Mouse (Mus musculus): ENCODE measurements at regions not wholly inside any gene's neighbourhood (a gene's known extent, or its start where the extent isn't known, plus 50 kb on each side); places are given as distances from the start of the nearest gene placed in this dataset.
A peak's percentile ranks its signal among the peaks of the same experiment; 100 is the strongest.
"Not testable (repeated sequence)": the region's sequence is repeated elsewhere in the genome, so short reads cannot be mapped to it uniquely, and the experiment has no call there.

DNA sequence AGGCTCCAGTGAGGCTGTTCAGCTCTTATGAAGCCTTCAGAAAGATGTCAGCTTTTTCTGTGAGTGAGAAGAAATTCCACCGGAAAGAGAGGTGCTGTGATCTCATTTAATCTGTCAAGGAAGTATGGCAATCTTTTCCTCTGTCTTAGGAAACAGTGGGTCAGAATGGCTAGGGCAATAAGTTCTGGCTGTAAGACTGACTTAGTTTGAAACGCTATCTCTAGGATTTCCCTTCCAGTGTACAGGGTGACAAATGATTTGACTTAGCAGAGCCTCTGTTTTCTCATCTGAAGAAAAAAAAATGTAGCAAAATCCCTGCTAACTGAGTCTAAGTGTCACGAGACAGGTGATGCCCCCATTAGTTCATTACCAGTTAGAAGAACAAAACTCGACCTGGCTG is 181.1 kb downstream of the Csl start:
- Histone ChIP-seq H3K27ac (no peak overlapping the region), H3K36me3 (no peaks in the 10 kb centered on the region), H3K9ac (no peak overlapping the region), H3K27me3 (peaks cover 3% of the 10 kb centered on the region; the same call in 1 of the 2 replicates), H3K9me3 (no peaks in the 10 kb centered on the region), H3K4me1 (no peaks in the 10 kb centered on the region), H3K4me2 (no peak overlapping the region), H3K4me3 (no peak overlapping the region)
- no peak for ATAC-seq (ENCODE audit: insufficient number of reproducible peaks, low FRiP score, low TSS enrichment, low read depth)
- 43% methylated on average over 4 of the region's 4 CpGs for WGBS

DNA sequence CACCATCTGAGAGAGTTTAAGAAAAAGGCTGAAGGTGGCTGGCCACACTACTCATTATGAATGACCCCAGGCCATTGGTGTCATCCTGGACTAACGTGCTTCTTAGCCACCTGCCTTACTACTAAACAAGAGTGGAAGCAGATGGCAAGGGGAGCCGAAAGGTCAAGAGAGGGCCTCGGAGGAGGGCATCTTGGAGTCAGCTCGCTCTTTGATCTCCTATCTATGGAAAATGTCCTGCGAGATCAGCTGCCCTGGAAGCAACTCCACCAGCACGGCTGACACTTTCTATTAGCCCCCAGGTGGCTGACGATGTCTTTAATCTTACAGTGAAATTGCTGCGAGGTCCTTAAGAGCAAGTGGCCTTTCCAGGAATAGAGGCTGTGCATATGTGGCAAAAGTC is 179.3 kb downstream of the Csl start:
- H3K27me3 ChIP-seq, result peaks cover 3% of the 10 kb centered on the region; the same call in 1 of the 2 replicates
- no peak for ATAC-seq (ENCODE audit: insufficient number of reproducible peaks, low FRiP score, low TSS enrichment, low read depth)
- H3K9ac ChIP-seq, result no peak overlapping the region
- H3K36me3 ChIP-seq, result no peaks in the 10 kb centered on the region
- no peak overlapping the region for H3K4me3 ChIP-seq
- no peaks in the 10 kb centered on the region for H3K4me1 ChIP-seq
- 25% methylated on average over 8 of the region's 8 CpGs for WGBS
- no peak overlapping the region for H3K4me2 ChIP-seq
- no peaks in the 10 kb centered on the region for H3K9me3 ChIP-seq
- H3K27ac ChIP-seq, result no peak overlapping the region

DNA sequence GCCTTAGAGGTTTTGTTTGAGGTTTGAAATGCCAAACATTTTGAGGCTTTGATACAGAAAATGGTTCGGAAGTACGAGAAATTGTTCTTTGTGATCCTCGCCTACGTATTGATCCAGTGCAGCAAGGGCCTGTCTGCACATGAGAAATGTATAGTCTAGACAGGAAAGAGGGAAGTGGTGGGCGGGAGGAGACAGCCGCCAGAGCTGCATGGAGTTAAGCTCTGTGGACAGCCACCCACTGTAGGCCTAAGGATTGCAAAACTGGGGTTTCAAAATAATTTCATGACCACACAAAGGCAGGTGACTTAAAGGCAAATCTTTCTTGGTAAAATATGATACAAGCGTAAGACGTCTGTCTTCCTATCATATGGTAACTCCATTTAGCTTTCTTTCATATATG is 178.4 kb downstream of the Csl start:
- ATAC-seq (ENCODE audit: insufficient number of reproducible peaks, low FRiP score, low TSS enrichment, low read depth), result no peak
- Histone ChIP-seq H3K4me3 (no peak overlapping the region), H3K4me2 (no peak overlapping the region), H3K27me3 (peaks cover 3% of the 10 kb centered on the region; the same call in 1 of the 2 replicates), H3K27ac (no peak overlapping the region), H3K36me3 (no peaks in the 10 kb centered on the region), H3K9me3 (no peaks in the 10 kb centered on the region), H3K9ac (no peak overlapping the region), H3K4me1 (no peaks in the 10 kb centered on the region)
- WGBS, result 69% methylated on average over 8 of the region's 8 CpGs

DNA sequence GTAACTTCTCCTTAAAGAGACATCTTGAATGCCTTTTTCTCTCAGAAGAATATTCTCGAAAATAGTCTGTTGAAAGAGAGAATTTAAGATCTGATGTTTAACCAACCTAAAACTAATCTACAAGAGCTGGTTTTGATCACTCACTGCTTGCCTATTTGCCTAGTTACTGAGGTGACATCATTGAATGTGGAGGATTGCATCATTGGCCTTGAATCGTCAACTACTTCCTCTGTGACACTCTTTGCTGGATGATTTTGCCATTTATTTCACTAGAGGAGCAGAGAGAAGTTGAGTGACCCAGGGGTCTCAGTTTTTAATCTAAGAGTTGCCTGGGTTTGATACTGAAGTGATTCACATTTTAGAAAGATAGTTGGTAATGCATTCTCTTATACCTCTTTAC is 174.6 kb downstream of the Csl start:
- H3K27me3 ChIP-seq, result no peaks in the 10 kb centered on the region
- whole genome bisulfite sequencing, result 69% methylated on average over 2 of the region's 2 CpGs
- H3K4me3 ChIP-seq, result no peak overlapping the region
- no peak overlapping the region for H3K27ac ChIP-seq
- no peaks in the 10 kb centered on the region for H3K36me3 ChIP-seq
- H3K9me3 ChIP-seq, result no peaks in the 10 kb centered on the region
- no peak overlapping the region for H3K9ac ChIP-seq
- H3K4me1 ChIP-seq, result no peaks in the 10 kb centered on the region
- no peak for ATAC-seq (ENCODE audit: insufficient number of reproducible peaks, low FRiP score, low TSS enrichment, low read depth)
- no peak overlapping the region for H3K4me2 ChIP-seq

DNA sequence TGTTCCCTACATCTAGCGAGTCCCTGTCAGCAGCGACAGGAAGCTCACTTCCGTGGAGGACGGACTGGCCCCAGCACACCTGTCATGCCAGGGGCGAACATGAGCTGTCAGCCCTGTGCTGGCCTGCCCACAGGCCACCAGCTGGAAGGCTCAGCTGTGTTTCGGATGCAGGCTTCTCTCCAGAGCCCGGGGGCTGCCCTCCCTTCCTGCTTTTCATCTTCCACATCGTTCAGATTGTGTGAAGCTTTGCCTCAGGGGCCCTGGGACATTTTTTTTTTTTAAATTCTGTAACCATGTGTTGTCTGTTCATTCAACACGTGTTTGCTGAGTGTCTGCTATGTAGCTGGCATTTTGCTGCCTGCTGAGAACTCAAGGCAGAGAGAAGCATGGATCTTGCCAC is 167.2 kb downstream of the Csl start:
- H3K27ac ChIP-seq, result no peak overlapping the region
- no peak for ATAC-seq (ENCODE audit: insufficient number of reproducible peaks, low FRiP score, low TSS enrichment, low read depth)
- H3K4me3 ChIP-seq, result no peak overlapping the region
- H3K9ac ChIP-seq, result no peak overlapping the region
- H3K4me2 ChIP-seq, result 0 out of 2 replicates have a peak overlapping the region, but pooled peaks have one; percentile 25
- no peaks in the 10 kb centered on the region for H3K36me3 ChIP-seq
- H3K9me3 ChIP-seq, result no peaks in the 10 kb centered on the region
- H3K27me3 ChIP-seq, result no peaks in the 10 kb centered on the region
- WGBS, result 10% methylated on average over 9 of the region's 9 CpGs
- H3K4me1 ChIP-seq, result peaks cover 5% of the 10 kb centered on the region

DNA sequence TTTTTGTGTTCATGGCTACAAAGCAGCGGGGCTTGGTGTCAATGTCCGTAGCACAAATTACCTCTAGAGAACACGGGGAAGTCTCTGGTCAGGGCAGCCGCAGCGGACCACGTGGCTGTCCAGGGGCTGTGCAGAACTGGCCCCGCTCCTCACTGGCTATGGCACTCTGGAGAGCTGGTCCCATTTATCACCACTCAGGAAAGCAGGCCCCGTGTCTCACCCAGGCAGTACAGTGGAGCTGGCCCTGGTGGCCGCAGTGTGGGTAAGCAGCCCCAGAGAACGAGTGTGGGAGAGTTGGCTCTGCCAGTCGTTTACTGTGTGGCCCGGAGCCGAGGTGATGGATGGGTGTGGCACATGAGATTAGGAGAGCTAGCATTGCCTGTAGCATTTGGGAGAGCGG is 163.8 kb downstream of the Csl start:
- Histone ChIP-seq H3K4me3 (no peak overlapping the region), H3K36me3 (no peaks in the 10 kb centered on the region), H3K9me3 (no peaks in the 10 kb centered on the region), H3K27me3 (no peaks in the 10 kb centered on the region), H3K4me2 (no peak overlapping the region), H3K27ac (no peak overlapping the region), H3K4me1 (peaks cover 5% of the 10 kb centered on the region), H3K9ac (no peak overlapping the region)
- 77% methylated on average over 14 of the region's 14 CpGs for WGBS
- 0 out of 2 replicates have a peak, but pooled peaks have one; percentile 55 for ATAC-seq (ENCODE audit: insufficient number of reproducible peaks, low FRiP score, low TSS enrichment, low read depth)

DNA sequence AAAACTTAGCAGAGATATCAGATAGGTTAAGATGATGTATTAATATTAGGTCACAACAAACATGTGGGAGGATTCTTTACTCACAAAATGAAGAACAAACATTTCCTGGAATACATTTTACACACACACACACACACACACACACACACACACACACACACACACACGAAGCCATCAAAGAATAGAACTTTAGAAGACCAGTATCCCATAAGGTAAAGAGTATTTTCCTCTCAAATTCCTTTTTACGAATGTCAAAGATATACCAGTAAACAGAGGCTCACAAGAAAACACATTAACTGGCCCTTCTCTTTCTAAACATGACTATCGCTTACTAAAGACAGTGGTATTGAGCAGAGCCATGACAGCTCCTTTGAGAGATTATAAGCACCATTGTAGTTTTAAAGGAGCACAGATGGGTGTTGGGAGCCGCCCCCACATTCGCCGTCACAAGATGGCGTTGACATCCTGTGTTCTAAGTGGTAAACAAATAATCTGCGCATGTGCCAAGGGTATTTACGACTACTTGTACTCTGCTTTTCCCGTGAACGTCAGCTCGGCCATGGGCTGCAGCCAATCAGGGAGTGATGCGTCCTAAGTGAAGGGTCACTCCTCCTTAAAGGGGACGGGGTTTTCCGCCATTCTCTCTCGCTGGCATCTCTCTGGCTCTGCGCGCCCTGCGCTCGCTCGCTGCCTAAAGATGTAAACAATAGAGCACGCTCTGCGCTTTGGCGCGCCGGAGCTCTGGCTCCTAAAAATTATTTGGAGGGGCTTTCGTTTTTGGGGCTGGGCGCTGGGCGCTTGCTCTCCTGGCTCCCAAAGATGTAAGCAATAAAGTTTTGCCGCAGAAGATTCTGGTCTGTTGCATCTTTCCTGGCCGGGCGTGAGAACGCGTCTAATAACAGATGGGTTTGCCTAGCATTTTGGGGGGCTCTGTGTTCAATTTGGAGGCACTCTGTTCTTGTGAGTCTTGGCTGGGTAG is 160.0 kb downstream of the Csl start:
- not testable (repeated sequence) for H3K9ac ChIP-seq; H3K36me3 ChIP-seq; H3K27ac ChIP-seq; H3K27me3 ChIP-seq; H3K4me1 ChIP-seq; H3K9me3 ChIP-seq; ATAC-seq (ENCODE audit: insufficient number of reproducible peaks, low FRiP score, low TSS enrichment, low read depth)
- 49% methylated on average over 27 of the region's 34 CpGs for WGBS
- peak overlapping the region; percentile 38 for H3K4me2 ChIP-seq
- H3K4me3 ChIP-seq, result peak overlapping the region; percentile 39

DNA sequence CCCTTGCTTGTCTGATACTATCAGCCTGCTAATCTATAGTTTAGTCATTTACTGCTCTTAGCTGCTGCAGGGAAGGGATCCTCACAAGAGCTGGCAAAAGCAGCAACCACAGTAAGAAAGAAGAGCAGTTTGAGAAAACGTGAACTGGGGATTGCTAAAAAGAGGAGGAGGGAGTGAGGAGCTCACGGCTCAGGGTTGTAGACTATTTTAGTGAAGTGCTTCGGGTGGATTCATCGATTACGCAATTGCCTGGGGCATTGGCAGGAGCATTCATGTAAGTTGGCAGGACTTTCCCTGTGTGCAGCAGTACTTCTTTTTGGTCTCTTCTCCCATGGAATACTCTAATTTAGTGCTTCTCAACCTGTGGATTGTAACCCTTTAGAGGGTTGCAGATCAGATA is 157.1 kb downstream of the Csl start:
- Histone ChIP-seq H3K9ac (no peak overlapping the region), H3K4me2 (no peak overlapping the region), H3K4me3 (no peak overlapping the region), H3K27me3 (no peaks in the 10 kb centered on the region), H3K27ac (no peak overlapping the region), H3K36me3 (no peaks in the 10 kb centered on the region), H3K4me1 (no peaks in the 10 kb centered on the region), H3K9me3 (no peaks in the 10 kb centered on the region)
- WGBS, result 59% methylated on average over 5 of the region's 5 CpGs
- ATAC-seq (ENCODE audit: insufficient number of reproducible peaks, low FRiP score, low TSS enrichment, low read depth), result no peak

DNA sequence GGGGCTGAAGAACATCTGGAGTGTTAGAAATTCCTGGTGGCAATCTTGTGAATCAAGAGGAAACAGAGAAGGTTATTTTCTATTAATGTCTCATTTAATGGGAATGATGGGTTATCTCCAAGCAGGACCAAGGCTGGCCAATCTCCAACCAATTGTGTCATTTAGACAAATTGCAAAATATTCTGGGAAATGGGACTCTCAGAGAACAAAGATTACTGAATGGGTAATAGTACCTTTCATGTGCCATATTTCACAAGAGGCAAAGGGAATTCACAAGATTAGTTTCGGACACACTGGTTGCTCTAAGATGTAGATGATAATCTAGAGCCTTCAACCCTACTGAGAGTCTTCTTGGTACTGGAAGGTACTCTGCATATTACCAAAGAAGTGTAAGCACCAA is 155.3 kb downstream of the Csl start:
- Histone ChIP-seq H3K27me3 (no peaks in the 10 kb centered on the region), H3K36me3 (no peaks in the 10 kb centered on the region), H3K9ac (no peak overlapping the region), H3K27ac (no peak overlapping the region), H3K9me3 (no peaks in the 10 kb centered on the region), H3K4me2 (no peak overlapping the region), H3K4me1 (no peaks in the 10 kb centered on the region), H3K4me3 (no peak overlapping the region)
- ATAC-seq (ENCODE audit: insufficient number of reproducible peaks, low FRiP score, low TSS enrichment, low read depth), result no peak
- 94% methylated on average over 1 of the region's 1 CpGs for WGBS

DNA sequence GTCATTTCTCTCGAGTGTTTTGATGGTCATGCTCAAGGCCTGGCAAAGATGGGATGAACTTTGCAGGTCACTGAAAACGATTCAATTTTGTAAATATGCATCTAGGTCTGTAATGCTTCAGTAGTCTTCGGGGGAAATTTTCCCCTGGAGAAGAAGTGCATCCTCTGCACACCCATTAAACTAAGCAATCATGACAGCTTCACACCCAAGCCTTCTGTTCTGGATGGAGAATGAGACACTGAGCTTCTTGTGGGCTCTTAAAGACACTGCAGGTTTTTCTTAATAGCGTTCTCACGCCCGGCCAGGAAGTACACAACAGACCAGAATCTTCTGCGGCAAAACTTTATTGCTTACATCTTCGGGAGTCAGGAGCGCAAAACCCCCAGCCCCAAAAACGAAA is 151.0 kb downstream of the Csl start:
- Histone ChIP-seq H3K27ac (no peak overlapping the region), H3K9me3 (no peaks in the 10 kb centered on the region), H3K4me2 (no peak overlapping the region), H3K9ac (no peak overlapping the region), H3K4me3 (no peak overlapping the region), H3K27me3 (no peaks in the 10 kb centered on the region), H3K4me1 (no peaks in the 10 kb centered on the region), H3K36me3 (no peaks in the 10 kb centered on the region)
- 81% methylated on average over 10 of the region's 10 CpGs for WGBS
- ATAC-seq (ENCODE audit: insufficient number of reproducible peaks, low FRiP score, low TSS enrichment, low read depth), result no peak

DNA sequence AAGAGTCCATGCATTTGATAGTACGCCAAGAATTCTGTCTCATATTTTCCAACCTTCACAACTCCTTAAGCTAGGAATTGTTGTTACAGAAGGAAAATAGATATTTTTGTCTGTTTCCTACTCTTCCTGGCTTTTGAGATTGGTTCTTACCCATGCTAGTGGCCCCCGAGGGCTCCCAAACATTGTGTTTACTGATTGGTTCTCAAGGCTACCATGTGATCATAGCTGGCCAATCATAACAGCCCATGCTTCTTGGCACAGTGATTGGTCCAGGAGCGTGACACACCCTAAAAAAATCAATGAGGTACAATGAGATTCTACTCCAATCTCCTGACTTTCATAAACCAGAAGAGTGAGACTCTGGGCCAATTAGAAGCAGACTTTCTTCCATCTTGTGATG is 150.0 kb downstream of the Csl start:
- H3K27ac ChIP-seq, result no peak overlapping the region
- WGBS, result 93% methylated on average over 3 of the region's 3 CpGs
- no peaks in the 10 kb centered on the region for H3K27me3 ChIP-seq
- no peaks in the 10 kb centered on the region for H3K36me3 ChIP-seq
- H3K4me3 ChIP-seq, result no peak overlapping the region
- no peak for ATAC-seq (ENCODE audit: insufficient number of reproducible peaks, low FRiP score, low TSS enrichment, low read depth)
- H3K9ac ChIP-seq, result no peak overlapping the region
- no peak overlapping the region for H3K4me2 ChIP-seq
- no peaks in the 10 kb centered on the region for H3K4me1 ChIP-seq
- no peaks in the 10 kb centered on the region for H3K9me3 ChIP-seq

DNA sequence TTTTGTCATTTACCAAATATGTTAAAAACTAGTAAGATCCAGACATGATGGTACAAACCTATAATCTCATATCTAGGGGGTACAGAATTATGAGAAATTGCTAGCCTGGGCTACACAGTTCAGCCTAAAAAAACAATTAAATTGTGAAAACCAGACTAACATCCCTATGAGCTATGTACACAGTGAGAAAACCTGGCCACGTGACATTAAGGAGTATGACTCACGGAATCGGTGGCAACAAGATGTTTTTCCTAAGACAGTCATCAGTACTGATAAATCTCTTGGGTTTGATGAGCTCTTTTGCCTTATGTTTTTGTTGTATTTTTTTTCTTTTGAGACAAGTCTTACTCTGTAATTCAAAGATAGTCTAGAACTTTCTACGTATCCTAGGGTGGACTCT is 148.6 kb downstream of the Csl start:
- H3K4me1 ChIP-seq, result no peaks in the 10 kb centered on the region
- H3K27ac ChIP-seq, result no peak overlapping the region
- ATAC-seq (ENCODE audit: insufficient number of reproducible peaks, low FRiP score, low TSS enrichment, low read depth), result no peak
- no peak overlapping the region for H3K4me2 ChIP-seq
- H3K4me3 ChIP-seq, result no peak overlapping the region
- H3K9me3 ChIP-seq, result no peaks in the 10 kb centered on the region
- H3K9ac ChIP-seq, result no peak overlapping the region
- H3K27me3 ChIP-seq, result no peaks in the 10 kb centered on the region
- H3K36me3 ChIP-seq, result no peaks in the 10 kb centered on the region
- WGBS, result 93% methylated on average over 4 of the region's 4 CpGs

Data from limb, embryonic 15.5 days (tissue).